Mouse (Mus musculus) adrenal gland, adult 18-20 months (tissue): Measurements from ENCODE around the gene Nipbl. TPM values are rescaled to one million over a fixed set of nuclear protein-coding genes. Genes with fewer than 3 reads are reported as not detected.
"Not testable (repeated sequence)": the region's sequence is repeated elsewhere in the genome, so short reads cannot be mapped to it uniquely, and the experiment has no call there.

Source experiments
- DNase-seq, 2 experiments: peaks; one replicate each; pipeline ENCODE4 v3.0.0; 2021 to 2022; ENCODE audit warnings: low spot score in 2 of 2
- long read RNA-seq, 2 experiments: library from polyadenylated mRNA; stranded (forward); transcript quantifications; one replicate each; pipeline ENCODE4 v2.0.0; 2021
- total RNA-seq, 2 experiments: library from RNA; stranded (reverse); gene quantifications; 1 replicate in 1 of 2; 2 replicates in 1 of 2; pipeline ENCODE4 v1.2.3; 2021

Nipbl gene
- total RNA-seq: 10 to 100 TPM; 37.4 to 45.7 TPM
- long read RNA-seq, experiment 1, partial matches to known transcripts: 2 of 3 reads
- long read RNA-seq, experiment 1, other reads (novel, unspliced or antisense): 1 of 3 reads
- long read RNA-seq, experiment 2, partial matches to known transcripts: 11 of 12 reads
- long read RNA-seq, experiment 2, other reads (novel, unspliced or antisense): 1 of 12 reads

- peak; percentile 87 to 89 for DNase-seq
These were observed at the start of gene Nipbl for GRCm38 (mm10) chr15:8443926-8444889. Nipbl (minus strand) TSS chr15:8444463.

- DNase-seq: no peak
These were observed 41.0 kb upstream of the Nipbl start for GRCm38 (mm10) chr15:8485261-8485660.

- no peak for DNase-seq
These were observed 24.8 kb upstream of the Nipbl start for GRCm38 (mm10) chr15:8469006-8469575.

- DNase-seq: no peak
These were observed 19.3 kb upstream of the Nipbl start for GRCm38 (mm10) chr15:8463521-8463920.

GRCm38 (mm10) chr15:8462780-8463179, 18.5 kb upstream of the Nipbl start:
- DNase-seq: no peak

- no peak for DNase-seq
These were observed 16.6 kb upstream of the Nipbl start for GRCm38 (mm10) chr15:8460871-8461270.

GRCm38 (mm10) chr15:8459979-8460378, 15.7 kb upstream of the Nipbl start:
- DNase-seq: no peak

- DNase-seq: not testable (repeated sequence)
These were observed 12.0 kb upstream of the Nipbl start for GRCm38 (mm10) chr15:8456223-8456622.

GRCm38 (mm10) chr15:8455486-8455885, 11.2 kb upstream of the Nipbl start:
- no peak for DNase-seq

- no peak for DNase-seq
These were observed 6.8 kb upstream of the Nipbl start for GRCm38 (mm10) chr15:8451071-8451470.

- no peak for DNase-seq
These were observed 3.0 kb upstream of the Nipbl start for GRCm38 (mm10) chr15:8447193-8447767.

- DNase-seq: no peak
These were observed 2.2 kb upstream of the Nipbl start for GRCm38 (mm10) chr15:8446435-8446834.

- peak; percentile 30 to 38 for DNase-seq
These were observed 1.7 kb upstream of the Nipbl start for GRCm38 (mm10) chr15:8445951-8446419.

- DNase-seq: peak; percentile 71 to 72
These were observed 781 bp upstream of the Nipbl start for GRCm38 (mm10) chr15:8444890-8445597.

- DNase-seq: peak in 1 of 2 experiments; percentile 66
These were observed 916 bp downstream of the Nipbl start for GRCm38 (mm10) chr15:8443168-8443925.

GRCm38 (mm10) chr15:8442761-8443160, 1.5 kb downstream of the Nipbl start:
- no peak for DNase-seq

- DNase-seq: peak; percentile 26 to 32
These were observed 2.1 kb downstream of the Nipbl start for GRCm38 (mm10) chr15:8442156-8442555.

- DNase-seq: no peak
These were observed 10.9 kb downstream of the Nipbl start for GRCm38 (mm10) chr15:8433239-8433947.

GRCm38 (mm10) chr15:8432534-8432933, 11.7 kb downstream of the Nipbl start:
- no peak for DNase-seq
